Mouse (Mus musculus): ENCODE measurements around the gene Inpp4b. TPM values are rescaled to one million over a fixed set of nuclear protein-coding genes. Genes with fewer than 3 reads are reported as not detected.

The Inpp4b gene
- polyA plus RNA-seq, 1 experiment = 1.9 TPM

- no peak overlapping the region for H3K27ac ChIP-seq (ENCODE audit: insufficient read depth, low read length)
- H3K4me3 ChIP-seq (ENCODE audit: insufficient read depth, low read length) = no peak overlapping the region
Measured at GRCm38 (mm10) chr8:81452082-81452481, 109.7 kb downstream of the Inpp4b start.

GRCm38 (mm10) chr8:81454830-81455229 is 112.5 kb downstream of the Inpp4b start:
- H3K4me1 ChIP-seq (ENCODE audit: control insufficient read depth, insufficient read depth, low read length) = no peaks in the 10 kb centered on the region

More at GRCm38 (mm10) chr8:81452082-81452481, 109.7 kb downstream of the Inpp4b start:
- TF ChIP-seq POLR2A (IDR thresholded peaks at IDR 0.05; ENCODE audit: low read depth, low read length) (no peak), CTCF (IDR thresholded peaks at IDR 0.05; ENCODE audit: borderline replicate concordance, insufficient read depth, low read length) (no peak)
- H3K4me1 ChIP-seq (ENCODE audit: control insufficient read depth, insufficient read depth, low read length) = no peaks in the 10 kb centered on the region

GRCm38 (mm10) chr8:81463762-81464161 is 121.4 kb downstream of the Inpp4b start:
- H3K4me1 ChIP-seq (ENCODE audit: control insufficient read depth, insufficient read depth, low read length) = no peaks in the 10 kb centered on the region
- H3K4me3 ChIP-seq (ENCODE audit: insufficient read depth, low read length) = no peak overlapping the region
- H3K27ac ChIP-seq (ENCODE audit: insufficient read depth, low read length) = no peak overlapping the region
- TF ChIP-seq POLR2A (IDR thresholded peaks at IDR 0.05; ENCODE audit: low read depth, low read length) (no peak), CTCF (IDR thresholded peaks at IDR 0.05; ENCODE audit: borderline replicate concordance, insufficient read depth, low read length) (no peak)

More at GRCm38 (mm10) chr8:81454830-81455229, 112.5 kb downstream of the Inpp4b start:
- H3K27ac ChIP-seq (ENCODE audit: insufficient read depth, low read length) = no peak overlapping the region
- H3K4me3 ChIP-seq (ENCODE audit: insufficient read depth, low read length) = no peak overlapping the region
- TF ChIP-seq CTCF (IDR thresholded peaks at IDR 0.05; ENCODE audit: borderline replicate concordance, insufficient read depth, low read length) (no peak), POLR2A (IDR thresholded peaks at IDR 0.05; ENCODE audit: low read depth, low read length) (no peak)

- Histone ChIP-seq H3K27ac (ENCODE audit: insufficient read depth, low read length) (no peak overlapping the region), H3K4me1 (ENCODE audit: control insufficient read depth, insufficient read depth, low read length) (no peaks in the 10 kb centered on the region), H3K4me3 (ENCODE audit: insufficient read depth, low read length) (no peak overlapping the region)
- TF ChIP-seq POLR2A (IDR thresholded peaks at IDR 0.05; ENCODE audit: low read depth, low read length) = no peak
- TF ChIP-seq CTCF (IDR thresholded peaks at IDR 0.05; ENCODE audit: borderline replicate concordance, insufficient read depth, low read length) = no peak
Measured at GRCm38 (mm10) chr8:81466776-81467175, 124.4 kb downstream of the Inpp4b start.

GRCm38 (mm10) chr8:81478674-81479073 is 136.3 kb downstream of the Inpp4b start:
- H3K4me1 ChIP-seq (ENCODE audit: control insufficient read depth, insufficient read depth, low read length) = no peaks in the 10 kb centered on the region
- no peak overlapping the region for H3K4me3 ChIP-seq (ENCODE audit: insufficient read depth, low read length)
- TF ChIP-seq POLR2A (IDR thresholded peaks at IDR 0.05; ENCODE audit: low read depth, low read length) (no peak), CTCF (IDR thresholded peaks at IDR 0.05; ENCODE audit: borderline replicate concordance, insufficient read depth, low read length) (no peak)
- no peak overlapping the region for H3K27ac ChIP-seq (ENCODE audit: insufficient read depth, low read length)

- no peak for TF ChIP-seq POLR2A (IDR thresholded peaks at IDR 0.05; ENCODE audit: low read depth, low read length)
- Histone ChIP-seq H3K27ac (ENCODE audit: insufficient read depth, low read length) (no peak overlapping the region), H3K4me3 (ENCODE audit: insufficient read depth, low read length) (no peak overlapping the region), H3K4me1 (ENCODE audit: control insufficient read depth, insufficient read depth, low read length) (no peaks in the 10 kb centered on the region)
Measured at GRCm38 (mm10) chr8:81483834-81484233, 141.5 kb downstream of the Inpp4b start.

DNA sequence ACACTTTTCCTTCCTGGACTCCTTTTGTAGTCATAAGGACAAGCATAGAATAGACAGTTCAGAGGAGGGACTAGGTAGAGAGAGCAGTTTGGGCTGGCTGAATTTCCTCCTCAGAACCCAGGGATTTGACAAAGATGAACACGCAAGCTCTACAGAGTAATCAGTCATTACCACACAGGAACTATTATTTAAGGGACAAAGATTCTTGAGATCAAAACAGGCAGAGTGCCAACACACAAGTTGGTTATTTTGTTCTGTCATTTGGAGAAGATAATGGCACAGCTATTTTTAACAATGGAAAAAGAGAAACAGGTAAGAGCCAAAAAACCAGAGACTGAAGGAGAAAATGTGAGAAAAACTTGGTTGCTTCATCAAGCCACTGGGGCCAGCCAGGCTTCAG is 143.3 kb downstream of the Inpp4b start:
- TF ChIP-seq POLR2A (IDR thresholded peaks at IDR 0.05; ENCODE audit: low read depth, low read length) = no peak
- TF ChIP-seq CTCF (IDR thresholded peaks at IDR 0.05; ENCODE audit: borderline replicate concordance, insufficient read depth, low read length) = no peak
- Histone ChIP-seq H3K4me1 (ENCODE audit: control insufficient read depth, insufficient read depth, low read length) (no peaks in the 10 kb centered on the region), H3K27ac (ENCODE audit: insufficient read depth, low read length) (no peak overlapping the region), H3K4me3 (ENCODE audit: insufficient read depth, low read length) (no peak overlapping the region)

DNA sequence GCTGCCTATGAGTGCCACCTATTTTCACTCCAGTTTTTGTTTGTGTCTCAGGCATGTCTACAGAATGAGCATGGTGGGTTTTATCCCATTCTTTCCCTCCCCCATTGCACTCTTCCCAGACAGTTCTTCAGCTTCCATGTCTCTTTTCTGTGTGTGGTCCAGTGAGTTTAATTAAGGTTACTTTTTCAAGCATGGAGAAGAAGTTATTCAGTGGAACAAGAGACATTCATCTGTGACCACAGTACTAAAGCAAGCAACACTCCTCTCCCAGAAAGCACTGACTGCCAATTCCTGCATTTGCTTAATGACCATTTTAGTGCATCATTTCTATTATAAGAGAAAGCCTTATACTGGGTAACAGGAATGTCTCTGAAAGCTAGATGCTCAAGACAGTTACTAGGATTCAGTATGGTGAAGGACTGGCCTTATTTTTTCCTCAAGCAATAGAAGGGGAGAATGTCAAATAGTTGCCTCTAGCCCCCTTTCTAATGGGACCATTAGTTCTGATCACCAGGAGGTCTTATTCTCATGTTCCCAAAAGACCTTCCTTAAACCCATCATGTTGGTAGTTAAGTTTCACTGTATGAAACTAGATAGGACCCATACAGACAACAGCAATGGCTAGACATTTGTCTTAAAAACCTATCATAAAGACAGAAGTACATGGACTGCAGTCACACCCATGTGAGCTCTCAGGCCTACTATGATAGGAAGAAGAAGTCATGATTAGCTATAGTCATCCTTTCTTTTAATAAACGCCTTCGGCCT is 147.7 kb downstream of the Inpp4b start:
- no peaks in the 10 kb centered on the region for H3K4me1 ChIP-seq (ENCODE audit: control insufficient read depth, insufficient read depth, low read length)
- TF ChIP-seq POLR2A (IDR thresholded peaks at IDR 0.05; ENCODE audit: low read depth, low read length) = no peak
- no peak for TF ChIP-seq CTCF (IDR thresholded peaks at IDR 0.05; ENCODE audit: borderline replicate concordance, insufficient read depth, low read length)
- no peak overlapping the region for H3K27ac ChIP-seq (ENCODE audit: insufficient read depth, low read length)
- no peak overlapping the region for H3K4me3 ChIP-seq (ENCODE audit: insufficient read depth, low read length)

GRCm38 (mm10) chr8:81491097-81491705 is 148.8 kb downstream of the Inpp4b start:
- H3K4me1 ChIP-seq (ENCODE audit: control insufficient read depth, insufficient read depth, low read length) = no peaks in the 10 kb centered on the region
- no peak for TF ChIP-seq CTCF (IDR thresholded peaks at IDR 0.05; ENCODE audit: borderline replicate concordance, insufficient read depth, low read length)
- TF ChIP-seq POLR2A (IDR thresholded peaks at IDR 0.05; ENCODE audit: low read depth, low read length) = no peak
- no peak overlapping the region for H3K27ac ChIP-seq (ENCODE audit: insufficient read depth, low read length)
- H3K4me3 ChIP-seq (ENCODE audit: insufficient read depth, low read length) = no peak overlapping the region

GRCm38 (mm10) chr8:81491706-81492204 is 149.4 kb downstream of the Inpp4b start:
- Histone ChIP-seq H3K27ac (ENCODE audit: insufficient read depth, low read length) (no peak overlapping the region), H3K4me3 (ENCODE audit: insufficient read depth, low read length) (no peak overlapping the region), H3K4me1 (ENCODE audit: control insufficient read depth, insufficient read depth, low read length) (no peaks in the 10 kb centered on the region)
- no peak for TF ChIP-seq POLR2A (IDR thresholded peaks at IDR 0.05; ENCODE audit: low read depth, low read length)
- TF ChIP-seq CTCF (IDR thresholded peaks at IDR 0.05; ENCODE audit: borderline replicate concordance, insufficient read depth, low read length) = no peak

All from embryonic fibroblast, embryonic 13.5 days (primary cell).